Mouse (Mus musculus): ENCODE data around the gene Astn2.

DNA sequence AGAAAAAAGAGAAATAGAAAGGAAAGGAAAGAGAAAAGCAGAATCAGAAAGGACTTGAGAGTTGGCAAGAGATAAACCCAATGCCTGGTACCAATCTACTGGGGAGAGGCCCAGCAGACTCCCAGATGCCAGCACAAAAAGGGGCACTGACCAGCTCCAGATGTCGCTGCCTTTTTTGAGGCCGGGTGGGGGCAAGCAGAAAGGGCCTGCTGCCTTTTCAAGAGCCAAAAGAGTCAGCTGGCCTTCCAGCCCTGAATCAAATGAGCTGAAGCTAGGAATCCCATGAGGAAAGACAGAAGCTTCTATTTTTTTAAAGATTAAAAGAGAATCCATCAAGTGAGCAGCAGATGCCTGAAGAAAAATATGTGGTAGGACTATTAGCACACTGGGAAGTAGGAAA lies 873.5 kb downstream of the Astn2 start:
- TF ChIP-seq POLR2A (IDR thresholded peaks at IDR 0.05; ENCODE audit: insufficient read depth, low read depth, low read length) (no peak), CTCF (IDR thresholded peaks at IDR 0.05; ENCODE audit: insufficient read depth, low read depth, low read length) (no peak)
